9 mouse cellular contexts compared by ENCODE assay signal in genomic region chr9:20901466-20902173, GRCm38 (mm10). TPM values are rescaled to one million over a fixed set of nuclear protein-coding genes. Genes with fewer than 3 reads are reported as not detected.
DNase-seq lines count a peak whose midpoint lies in the region; TF ChIP-seq lines count a peak whose summit lies in the region.
"Had no signal": no experiment of that assay in that cellular context is flagged by ENCODE, and none has a peak within 500 bp of the region (broad histone marks: within the 10 kb centered on the region; RNA-seq: fewer than 3 reads in every experiment).

No protein-coding gene starts in this region.

- intact Hi-C loops in left cerebral cortex, adult 2 months (cut with DNase I), result loop anchor here (2.0 kb wide), 2 partner anchors 101 to 235 kb away; partner anchors contain the start of gene Mrpl4
- intact Hi-C loops in left cerebral cortex, postnatal 10 days (cut with DNase I), result loop anchor here (5.0 kb wide), 2 partner anchors 101 to 231 kb away; partner anchors contain the start of genes Mrpl4 and Tyk2

- no peak for DNase-seq in left cerebral cortex, adult 2 months (ENCODE audit: extremely low spot score in 1 of 2, low spot score in 2 of 2)
- no peak for DNase-seq in left cerebral cortex, postnatal 10 days (ENCODE audit: extremely low spot score in 1 of 2, low spot score in 2 of 2)
- peak; percentile 74 for DNase-seq in NIH3T3 (ENCODE audit: low read depth)
- peak; percentile 57 to 73 for DNase-seq in heart, adult 18-20 months
- DNase-seq in limb, embryonic 10.5 days (ENCODE audit: low spot score), result peak; percentile 35
- peak; percentile 83 for DNase-seq in naive thymus-derived CD4-positive, alpha-beta T cell, adult 2 months (ENCODE audit: low read depth)
- no peak for DNase-seq in urinary bladder, postnatal 25 days (ENCODE audit: low spot score)
- DNase-seq in gastrocnemius, postnatal 10 days, result no peak

- H3K4me1 ChIP-seq in limb, embryonic 10.5 days, result peaks cover 25% of the 10 kb centered on the region

- no peaks in the 10 kb centered on the region for H3K9me3 ChIP-seq in limb, embryonic 10.5 days (replicated peaks)

- no peak overlapping the region for H3K27ac ChIP-seq in left cerebral cortex, adult 2 months
- H3K27ac ChIP-seq in limb, embryonic 10.5 days, result no peak overlapping the region

- no peak overlapping the region for H3K4me3 ChIP-seq in left cerebral cortex, adult 2 months
- no peak overlapping the region for H3K4me3 ChIP-seq in limb, embryonic 10.5 days
- H3K4me3 ChIP-seq: myocyte had no signal

- peak; percentile 74 for TF ChIP-seq CTCF in left cerebral cortex, adult 2 months (IDR thresholded peaks at IDR 0.05)

- 19% methylated on average over 13 of the region's 13 CpGs for WGBS in limb, embryonic 10.5 days

- H3K27me3 ChIP-seq in limb, embryonic 10.5 days (ENCODE audit: low read depth, poor library complexity, severe bottlenecking), result no peaks in the 10 kb centered on the region

- H3K36me3 ChIP-seq in limb, embryonic 10.5 days, result peaks cover 41% of the 10 kb centered on the region

RNA-seq across cellular contexts. Expression of gene Eif3g, which starts 3.2 kb away (rescaled TPM):
- 100 to 1,000 TPM; 118 to 122 TPM for total RNA-seq in left cerebral cortex, adult 2 months (2021)
- 100 to 1,000 TPM; 120 to 127 TPM for total RNA-seq in left cerebral cortex, postnatal 10 days (2021)
- total RNA-seq in heart, adult 18-20 months (2021), result 100 to 1,000 TPM; 114 to 116 TPM
- polyA plus RNA-seq in limb, embryonic 10.5 days (2016; fragmentation: Nextera tagmentation; extraction: Ambion mirVana), result 415 and 453 TPM in 2 replicates
- total RNA-seq in gastrocnemius, postnatal 10 days (2021), result 100 to 1,000 TPM; 131 to 133 TPM

RNA-seq across cellular contexts. Expression of gene Ppan, which starts 13.6 kb away (rescaled TPM):
- total RNA-seq in left cerebral cortex, adult 2 months (2021), result 10 to 100 TPM; 25.6 to 26.3 TPM
- total RNA-seq in left cerebral cortex, postnatal 10 days (2021), result 10 to 100 TPM; 27.8 to 30.0 TPM
- total RNA-seq in heart, adult 18-20 months (2021), result 1 to 10 TPM; 5.5 to 7.4 TPM
- 103 and 121 TPM in 2 replicates for polyA plus RNA-seq in limb, embryonic 10.5 days (2016; fragmentation: Nextera tagmentation; extraction: Ambion mirVana)
- 10 to 100 TPM; 15.9 to 19.2 TPM for total RNA-seq in gastrocnemius, postnatal 10 days (2021)

RNA-seq across cellular contexts. Expression of gene Angptl6, which starts 22.1 kb away (rescaled TPM):
- total RNA-seq in left cerebral cortex, adult 2 months (2021), result 10 to 100 TPM in 1 of 2 experiments, 1 to 10 TPM in 1; 9.8 to 10.1 TPM
- 1 to 10 TPM; 8.8 to 9.7 TPM for total RNA-seq in left cerebral cortex, postnatal 10 days (2021)
- 1 to 10 TPM; 4.3 to 4.4 TPM for total RNA-seq in heart, adult 18-20 months (2021)
- 2.4 and 2.9 TPM in 2 replicates for polyA plus RNA-seq in limb, embryonic 10.5 days (2016; fragmentation: Nextera tagmentation; extraction: Ambion mirVana)
- 1 to 10 TPM; 4.4 to 4.7 TPM for total RNA-seq in gastrocnemius, postnatal 10 days (2021)

RNA-seq across cellular contexts. Expression of gene A230050P20Rik, which starts 33.2 kb away (rescaled TPM):
- 10 to 100 TPM; 84.3 to 88.2 TPM for total RNA-seq in left cerebral cortex, adult 2 months (2021)
- total RNA-seq in left cerebral cortex, postnatal 10 days (2021), result 10 to 100 TPM; 48.8 to 50.5 TPM
- 1 to 10 TPM; 3.9 to 4.0 TPM for total RNA-seq in heart, adult 18-20 months (2021)
- 1.7 and 1.8 TPM in 2 replicates for polyA plus RNA-seq in limb, embryonic 10.5 days (2016; fragmentation: Nextera tagmentation; extraction: Ambion mirVana)
- 1 to 10 TPM; 4.8 to 7.6 TPM for total RNA-seq in gastrocnemius, postnatal 10 days (2021)

RNA-seq across cellular contexts. Expression of gene Dnmt1, which starts 58.1 kb away (rescaled TPM):
- 10 to 100 TPM; 44.5 to 44.6 TPM for total RNA-seq in left cerebral cortex, adult 2 months (2021)
- 10 to 100 TPM; 51.1 to 54.7 TPM for total RNA-seq in left cerebral cortex, postnatal 10 days (2021)
- total RNA-seq in heart, adult 18-20 months (2021), result 10 to 100 TPM; 10.3 to 12.6 TPM
- polyA plus RNA-seq in limb, embryonic 10.5 days (2016; fragmentation: Nextera tagmentation; extraction: Ambion mirVana), result 173 and 178 TPM in 2 replicates
- 10 to 100 TPM; 18.4 to 25.7 TPM for total RNA-seq in gastrocnemius, postnatal 10 days (2021)

Comparison
In these comparisons a context has a peak if more than half of its experiments do, and no peak if none do; other contexts are left out.
1. DNase-seq: peak in NIH3T3 (single experiment), heart, adult 18-20 months (2 of 2), limb, embryonic 10.5 days (single experiment) and naive thymus-derived CD4-positive, alpha-beta T cell, adult 2 months (single experiment); none in left cerebral cortex, adult 2 months (0 of 2), left cerebral cortex, postnatal 10 days (0 of 2), urinary bladder, postnatal 25 days (single experiment) and gastrocnemius, postnatal 10 days (single experiment).